8 mouse cellular contexts compared by ENCODE assay signal in the genomic region with DNA sequence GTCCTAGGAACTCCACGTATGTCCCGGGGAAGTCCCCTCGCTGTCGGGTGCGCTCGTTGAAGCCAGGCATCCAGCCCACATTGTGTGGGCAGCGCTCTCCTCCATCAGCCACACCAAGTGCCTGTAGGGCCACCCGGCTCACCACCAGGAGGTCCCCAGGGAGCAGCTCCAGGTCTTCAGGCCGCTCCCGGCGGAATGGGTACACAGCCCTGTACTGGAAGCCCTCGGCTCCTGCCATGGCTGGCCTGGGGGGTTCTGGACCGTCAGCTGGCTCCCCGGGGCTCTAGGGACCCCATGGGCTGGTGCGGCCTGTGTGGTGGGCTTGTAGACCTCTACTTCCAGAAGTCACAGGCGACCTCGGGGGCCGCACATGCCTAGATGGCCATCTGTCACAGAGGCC. TPM values are rescaled to one million over a fixed set of nuclear protein-coding genes. Genes with fewer than 3 reads are reported as not detected.
A peak's percentile ranks its signal among the peaks of the same experiment; 100 is the strongest.
DNase-seq lines count a peak whose midpoint lies in the region; ATAC-seq and TF ChIP-seq lines count a peak whose summit lies in the region.

No protein-coding gene starts in this region.

- peaks cover 71% of the 10 kb centered on the region for H3K4me1 ChIP-seq in liver, embryonic 12.5 days
- H3K4me1 ChIP-seq in liver, postnatal 0 days (ENCODE audit: insufficient read depth), result peaks cover 38% of the 10 kb centered on the region
- H3K4me1 ChIP-seq in hindbrain, postnatal 0 days (ENCODE audit: insufficient read depth, low read length), result peaks cover 27% of the 10 kb centered on the region
- H3K4me1 ChIP-seq in neural tube, embryonic 15.5 days, result peaks cover 57% of the 10 kb centered on the region

- WGBS in liver, embryonic 12.5 days (ENCODE audit: insufficient replicate concordance), result 85% methylated on average over 18 of the region's 18 CpGs
- WGBS in liver, postnatal 0 days (ENCODE audit: insufficient replicate concordance), result 89% methylated on average over 18 of the region's 18 CpGs
- 88% methylated on average over 18 of the region's 18 CpGs for WGBS in hindbrain, postnatal 0 days
- WGBS in neural tube, embryonic 15.5 days, result 90% methylated on average over 18 of the region's 18 CpGs

- no peak for ATAC-seq in liver, embryonic 12.5 days
- ATAC-seq in liver, postnatal 0 days, result no peak
- no peak for ATAC-seq in hindbrain, postnatal 0 days
- no peak for ATAC-seq in neural tube, embryonic 15.5 days (ENCODE audit: low FRiP score)

- H3K27me3 ChIP-seq in liver, embryonic 12.5 days (replicated peaks), result no peaks in the 10 kb centered on the region
- no peaks in the 10 kb centered on the region for H3K27me3 ChIP-seq in liver, postnatal 0 days (ENCODE audit: insufficient read depth, low read length)
- no peaks in the 10 kb centered on the region for H3K27me3 ChIP-seq in hindbrain, postnatal 0 days (ENCODE audit: insufficient read depth, low read length)
- H3K27me3 ChIP-seq in neural tube, embryonic 15.5 days (replicated peaks), result no peaks in the 10 kb centered on the region

- H3K4me3 ChIP-seq in liver, embryonic 12.5 days, result no peak overlapping the region
- no peak overlapping the region for H3K4me3 ChIP-seq in liver, postnatal 0 days (ENCODE audit: low read depth, low read length)
- H3K4me3 ChIP-seq in hindbrain, postnatal 0 days (ENCODE audit: low read length), result no peak overlapping the region; the same call in 1 of the 2 replicates
- peak overlapping the region; percentile 70; the same call in 1 of the 2 replicates for H3K4me3 ChIP-seq in neural tube, embryonic 15.5 days (replicated peaks)

- peak overlapping the region; percentile 41; the same call in 1 of the 2 replicates for H3K27ac ChIP-seq in liver, embryonic 12.5 days
- no peak overlapping the region for H3K27ac ChIP-seq in liver, postnatal 0 days (ENCODE audit: low read depth)
- H3K27ac ChIP-seq in hindbrain, postnatal 0 days, result peak overlapping the region; percentile 64; the same call in 1 of the 2 replicates
- peak overlapping the region; percentile 67 for H3K27ac ChIP-seq in neural tube, embryonic 15.5 days (replicated peaks)

- DNase-seq in cerebellum, adult 9-11 months, result peak; percentile 77
- no peak for DNase-seq in cerebellum, adult 11 months
- DNase-seq in liver, postnatal 0 days, result no peak
- DNase-seq in hindbrain, postnatal 0 days (ENCODE audit: low spot score), result no peak
- DNase-seq in spleen, postnatal 4 days (ENCODE audit: low spot score in 2 of 2), result no peak
- DNase-seq in layer of hippocampus, adult 18-20 months (ENCODE audit: low spot score in 2 of 2), result no peak

- no peak overlapping the region for H3K4me2 ChIP-seq in liver, embryonic 12.5 days
- H3K4me2 ChIP-seq in liver, postnatal 0 days (ENCODE audit: low read depth, low read length), result no peak overlapping the region
- H3K4me2 ChIP-seq in hindbrain, postnatal 0 days (ENCODE audit: low read depth, low read length), result peak overlapping the region; percentile 87; the same call in 1 of the 2 replicates
- H3K4me2 ChIP-seq in neural tube, embryonic 15.5 days, result peak overlapping the region; percentile 87

- TF ChIP-seq CTCF in liver, postnatal 0 days (IDR thresholded peaks at IDR 0.05; ENCODE audit: low read depth), result no peak
- TF ChIP-seq CTCF in hindbrain, postnatal 0 days (IDR thresholded peaks at IDR 0.05; ENCODE audit: low read depth), result no peak

- H3K36me3 ChIP-seq in liver, embryonic 12.5 days, result peaks cover 71% of the 10 kb centered on the region
- peaks cover 29% of the 10 kb centered on the region for H3K36me3 ChIP-seq in liver, postnatal 0 days (replicated peaks; ENCODE audit: insufficient read depth, low read length)
- peaks cover 29% of the 10 kb centered on the region for H3K36me3 ChIP-seq in hindbrain, postnatal 0 days (ENCODE audit: insufficient read depth, low read length)
- peaks cover 61% of the 10 kb centered on the region for H3K36me3 ChIP-seq in neural tube, embryonic 15.5 days

- H3K9ac ChIP-seq in liver, embryonic 12.5 days, result no peak overlapping the region
- no peak overlapping the region; the same call in 1 of the 2 replicates for H3K9ac ChIP-seq in liver, postnatal 0 days (replicated peaks)
- H3K9ac ChIP-seq in hindbrain, postnatal 0 days (replicated peaks; ENCODE audit: low read length), result peak overlapping the region; percentile 96; the same call in 1 of the 2 replicates
- H3K9ac ChIP-seq in neural tube, embryonic 15.5 days (replicated peaks), result peak overlapping the region; percentile 97

- TF ChIP-seq EP300 in liver, postnatal 0 days (IDR thresholded peaks at IDR 0.05; ENCODE audit: low read depth), result no peak

- H3K9me3 ChIP-seq in liver, embryonic 12.5 days (replicated peaks), result no peaks in the 10 kb centered on the region
- no peaks in the 10 kb centered on the region for H3K9me3 ChIP-seq in liver, postnatal 0 days (ENCODE audit: low read length)
- H3K9me3 ChIP-seq in hindbrain, postnatal 0 days (ENCODE audit: low read length), result no peaks in the 10 kb centered on the region
- H3K9me3 ChIP-seq in neural tube, embryonic 15.5 days (replicated peaks), result no peaks in the 10 kb centered on the region

RNA-seq across cellular contexts. Expression of gene Pik3r2, which starts 1.8 kb away (rescaled TPM):
- polyA plus RNA-seq in liver, embryonic 12.5 days (2016; fragmentation: Nextera tagmentation; extraction: Ambion mirVana), result 23.3 and 27.3 TPM in 2 replicates
- polyA plus RNA-seq in liver, postnatal 0 days (2015; fragmentation: Nextera tagmentation; extraction: Ambion mirVana), result 8.9 and 9.0 TPM in 2 replicates
- total RNA-seq in hindbrain, postnatal 0 days (2014; rRNA removed), result 162 and 176 TPM in 2 replicates
- polyA plus RNA-seq in hindbrain, postnatal 0 days (2015; fragmentation: Nextera tagmentation; extraction: Ambion mirVana), result 101 and 103 TPM in 2 replicates
- 97.5 and 102 TPM in 2 replicates for polyA plus RNA-seq in neural tube, embryonic 15.5 days (2015; fragmentation: Nextera tagmentation; extraction: Ambion mirVana)
- total RNA-seq in layer of hippocampus, adult 18-20 months (2021), result 100 to 1,000 TPM; 158 to 162 TPM

RNA-seq across cellular contexts. Expression of gene Mpv17l2, which starts 14.0 kb away (rescaled TPM):
- 52.2 and 52.7 TPM in 2 replicates for polyA plus RNA-seq in liver, embryonic 12.5 days (2016; fragmentation: Nextera tagmentation; extraction: Ambion mirVana)
- 36.3 and 39.9 TPM in 2 replicates for polyA plus RNA-seq in liver, postnatal 0 days (2015; fragmentation: Nextera tagmentation; extraction: Ambion mirVana)
- 37.2 and 53.9 TPM in 2 replicates for total RNA-seq in hindbrain, postnatal 0 days (2014; rRNA removed)
- polyA plus RNA-seq in hindbrain, postnatal 0 days (2015; fragmentation: Nextera tagmentation; extraction: Ambion mirVana), result 56.1 and 63.3 TPM in 2 replicates
- polyA plus RNA-seq in neural tube, embryonic 15.5 days (2015; fragmentation: Nextera tagmentation; extraction: Ambion mirVana), result 40.5 and 43.5 TPM in 2 replicates
- 10 to 100 TPM; 34.5 to 41.1 TPM for total RNA-seq in layer of hippocampus, adult 18-20 months (2021)

RNA-seq across cellular contexts. Expression of gene Rab3a, which starts 20.3 kb away (rescaled TPM):
- polyA plus RNA-seq in liver, embryonic 12.5 days (2016; fragmentation: Nextera tagmentation; extraction: Ambion mirVana), result 3.3 and 3.9 TPM in 2 replicates
- polyA plus RNA-seq in liver, postnatal 0 days (2015; fragmentation: Nextera tagmentation; extraction: Ambion mirVana), result 3.2 and 3.3 TPM in 2 replicates
- total RNA-seq in hindbrain, postnatal 0 days (2014; rRNA removed), result 610 and 693 TPM in 2 replicates
- polyA plus RNA-seq in hindbrain, postnatal 0 days (2015; fragmentation: Nextera tagmentation; extraction: Ambion mirVana), result 693 and 724 TPM in 2 replicates
- polyA plus RNA-seq in neural tube, embryonic 15.5 days (2015; fragmentation: Nextera tagmentation; extraction: Ambion mirVana), result 536 and 627 TPM in 2 replicates
- total RNA-seq in layer of hippocampus, adult 18-20 months (2021), result 100 to 1,000 TPM; 814 to 823 TPM

RNA-seq across cellular contexts. Expression of gene Mast3, which starts 30.1 kb away (rescaled TPM):
- 9.8 and 10.4 TPM in 2 replicates for polyA plus RNA-seq in liver, embryonic 12.5 days (2016; fragmentation: Nextera tagmentation; extraction: Ambion mirVana)
- 5.2 and 6.0 TPM in 2 replicates for polyA plus RNA-seq in liver, postnatal 0 days (2015; fragmentation: Nextera tagmentation; extraction: Ambion mirVana)
- total RNA-seq in hindbrain, postnatal 0 days (2014; rRNA removed), result 35.2 and 42.1 TPM in 2 replicates
- polyA plus RNA-seq in hindbrain, postnatal 0 days (2015; fragmentation: Nextera tagmentation; extraction: Ambion mirVana), result 16.2 and 16.7 TPM in 2 replicates
- 18.9 and 21.0 TPM in 2 replicates for polyA plus RNA-seq in neural tube, embryonic 15.5 days (2015; fragmentation: Nextera tagmentation; extraction: Ambion mirVana)
- total RNA-seq in layer of hippocampus, adult 18-20 months (2021), result 100 to 1,000 TPM; 439 to 476 TPM

RNA-seq across cellular contexts. Expression of gene Il12rb1, which starts 33.5 kb away (rescaled TPM):
- 0.18 and 0.22 TPM in 2 replicates for polyA plus RNA-seq in liver, embryonic 12.5 days (2016; fragmentation: Nextera tagmentation; extraction: Ambion mirVana)
- polyA plus RNA-seq in liver, postnatal 0 days (2015; fragmentation: Nextera tagmentation; extraction: Ambion mirVana), result 0.19 and 0.25 TPM in 2 replicates
- not detected in 2 replicates for total RNA-seq in hindbrain, postnatal 0 days (2014; rRNA removed)
- not detected in 2 replicates for polyA plus RNA-seq in hindbrain, postnatal 0 days (2015; fragmentation: Nextera tagmentation; extraction: Ambion mirVana)
- polyA plus RNA-seq in neural tube, embryonic 15.5 days (2015; fragmentation: Nextera tagmentation; extraction: Ambion mirVana), result 0.14 and 1.4 TPM in 2 replicates
- 1 to 10 TPM in 1 of 2 experiments, under 1 TPM in 1; 0.97 to 1.7 TPM for total RNA-seq in layer of hippocampus, adult 18-20 months (2021)

Comparison
In these comparisons a context has a peak if more than half of its experiments do, and no peak if none do; other contexts are left out.
1. H3K4me2 ChIP-seq: peak in hindbrain, postnatal 0 days (single experiment) and neural tube, embryonic 15.5 days (single experiment); none in liver, embryonic 12.5 days (single experiment) and liver, postnatal 0 days (single experiment).
2. H3K9ac ChIP-seq: peak in hindbrain, postnatal 0 days (single experiment) and neural tube, embryonic 15.5 days (single experiment); none in liver, embryonic 12.5 days (single experiment) and liver, postnatal 0 days (single experiment).
3. RNA of gene Rab3a, which starts 20.3 kb away (polyA plus RNA-seq): 693 to 724 TPM in hindbrain, postnatal 0 days and 536 to 627 TPM in neural tube, embryonic 15.5 days; 3.3 to 3.9 TPM in liver, embryonic 12.5 days and 3.2 to 3.3 TPM in liver, postnatal 0 days; every median in the first group is over 100 times any median in the second.